Mouse (Mus musculus) retina, postnatal 7 days (tissue): ENCODE data around the gene Snf8.

Experiments
- DNase-seq: peaks from one replicate; pipeline ENCODE4 v3.0.0-alpha.2; 2012; ENCODE audit warnings: low read depth, low spot score

The Snf8 gene

GRCm38 (mm10) chr11:96020622-96021021, 14.1 kb upstream of the Snf8 start:
- DNase-seq = no peak

- no peak for DNase-seq
These were observed 6.6 kb upstream of the Snf8 start for GRCm38 (mm10) chr11:96028130-96028529.

- DNase-seq = no peak
These were observed 4.1 kb upstream of the Snf8 start for GRCm38 (mm10) chr11:96030571-96030970.

GRCm38 (mm10) chr11:96031701-96032100, 3.0 kb upstream of the Snf8 start:
- no peak for DNase-seq

GRCm38 (mm10) chr11:96033264-96033663, 1.4 kb upstream of the Snf8 start:
- no peak for DNase-seq

GRCm38 (mm10) chr11:96034116-96034515, 569 bp upstream of the Snf8 start:
- no peak for DNase-seq

- peak; percentile 5 for DNase-seq
These were observed 448 bp downstream of the Snf8 start for GRCm38 (mm10) chr11:96035133-96035532.

- DNase-seq = no peak
These were observed 2.8 kb downstream of the Snf8 start for GRCm38 (mm10) chr11:96037499-96037898.

- no peak for DNase-seq
These were observed 3.9 kb downstream of the Snf8 start for GRCm38 (mm10) chr11:96038560-96038959.

- no peak for DNase-seq
These were observed 10.3 kb downstream of the Snf8 start for GRCm38 (mm10) chr11:96044803-96045567.

GRCm38 (mm10) chr11:96046028-96046427, 11.3 kb downstream of the Snf8 start:
- no peak for DNase-seq

GRCm38 (mm10) chr11:96046793-96047192, 12.1 kb downstream of the Snf8 start:
- DNase-seq = no peak

GRCm38 (mm10) chr11:96047469-96048373, 13.0 kb downstream of the Snf8 start:
- DNase-seq = no peak

- no peak for DNase-seq
These were observed 15.3 kb downstream of the Snf8 start for GRCm38 (mm10) chr11:96049939-96050338.

GRCm38 (mm10) chr11:96050854-96051253, 16.2 kb downstream of the Snf8 start:
- no peak for DNase-seq

GRCm38 (mm10) chr11:96058309-96058708, 23.6 kb downstream of the Snf8 start:
- DNase-seq = no peak

- peak; percentile 17 for DNase-seq
These were observed 30.0 kb downstream of the Snf8 start for GRCm38 (mm10) chr11:96064521-96065214.

GRCm38 (mm10) chr11:96065215-96065911, 30.7 kb downstream of the Snf8 start, which contains the start of gene Ube2z:
Ube2z (minus strand) TSS chr11:96065388.
- DNase-seq = peak; percentile 95

GRCm38 (mm10) chr11:96068231-96068630, 33.5 kb downstream of the Snf8 start:
- DNase-seq = no peak

- DNase-seq = no peak
These were observed 35.7 kb downstream of the Snf8 start for GRCm38 (mm10) chr11:96070353-96070752.

GRCm38 (mm10) chr11:96071013-96071412, 36.3 kb downstream of the Snf8 start:
- DNase-seq = no peak
